Mouse (Mus musculus): ENCODE measurements around the gene Gal3st3. TPM values are rescaled to one million over a fixed set of nuclear protein-coding genes. Genes with fewer than 3 reads are reported as not detected.

Gene Gal3st3
- total RNA-seq (2023): not detected

DNA sequence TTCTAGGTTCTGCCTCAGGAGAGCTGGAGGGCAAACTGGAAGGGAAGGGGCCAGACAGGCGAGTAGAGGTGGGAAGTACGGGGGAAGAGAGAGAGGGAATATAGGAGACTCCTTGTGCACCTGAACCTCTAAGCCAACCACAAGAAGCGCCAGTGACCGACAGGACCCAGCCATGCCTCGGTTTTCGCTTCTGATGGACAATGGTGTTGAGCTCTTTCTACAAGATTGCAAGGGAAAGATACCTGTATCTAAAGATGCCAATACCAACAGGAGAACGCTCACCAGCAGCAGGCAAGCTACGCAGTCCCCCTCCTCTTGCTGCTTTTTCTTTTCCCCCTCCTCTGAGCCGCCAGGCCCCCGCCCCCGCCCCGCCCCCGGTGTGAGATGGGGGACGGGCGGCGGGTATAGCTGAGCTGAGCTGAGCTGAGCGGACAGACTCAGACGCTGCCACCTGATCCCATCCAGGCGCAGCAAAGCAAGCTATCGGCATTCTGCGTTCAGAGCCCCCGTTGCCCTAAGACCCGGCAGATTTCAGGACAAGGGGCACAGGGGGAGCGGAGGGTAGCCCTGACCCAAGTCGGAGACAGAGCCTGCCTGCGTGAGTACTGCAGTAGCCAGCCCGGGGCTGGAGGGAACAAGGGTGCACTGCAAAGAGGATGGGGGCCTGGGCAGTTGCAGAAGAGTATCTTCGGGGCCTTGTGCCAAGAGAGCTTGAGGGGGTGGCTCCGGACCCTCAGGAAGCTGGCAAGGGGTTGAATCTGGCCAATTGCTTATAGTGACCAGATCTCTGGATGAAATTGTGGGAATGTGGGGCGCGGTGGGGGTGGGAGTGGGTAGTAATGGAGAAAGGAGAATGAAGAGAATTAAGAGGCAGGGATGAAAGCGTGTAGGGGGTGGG lies at the start of gene Gal3st3:
Gene Gal3st3 (plus strand): TSS at position 429 of the 898 bp plus-strand sequence.

DNA sequence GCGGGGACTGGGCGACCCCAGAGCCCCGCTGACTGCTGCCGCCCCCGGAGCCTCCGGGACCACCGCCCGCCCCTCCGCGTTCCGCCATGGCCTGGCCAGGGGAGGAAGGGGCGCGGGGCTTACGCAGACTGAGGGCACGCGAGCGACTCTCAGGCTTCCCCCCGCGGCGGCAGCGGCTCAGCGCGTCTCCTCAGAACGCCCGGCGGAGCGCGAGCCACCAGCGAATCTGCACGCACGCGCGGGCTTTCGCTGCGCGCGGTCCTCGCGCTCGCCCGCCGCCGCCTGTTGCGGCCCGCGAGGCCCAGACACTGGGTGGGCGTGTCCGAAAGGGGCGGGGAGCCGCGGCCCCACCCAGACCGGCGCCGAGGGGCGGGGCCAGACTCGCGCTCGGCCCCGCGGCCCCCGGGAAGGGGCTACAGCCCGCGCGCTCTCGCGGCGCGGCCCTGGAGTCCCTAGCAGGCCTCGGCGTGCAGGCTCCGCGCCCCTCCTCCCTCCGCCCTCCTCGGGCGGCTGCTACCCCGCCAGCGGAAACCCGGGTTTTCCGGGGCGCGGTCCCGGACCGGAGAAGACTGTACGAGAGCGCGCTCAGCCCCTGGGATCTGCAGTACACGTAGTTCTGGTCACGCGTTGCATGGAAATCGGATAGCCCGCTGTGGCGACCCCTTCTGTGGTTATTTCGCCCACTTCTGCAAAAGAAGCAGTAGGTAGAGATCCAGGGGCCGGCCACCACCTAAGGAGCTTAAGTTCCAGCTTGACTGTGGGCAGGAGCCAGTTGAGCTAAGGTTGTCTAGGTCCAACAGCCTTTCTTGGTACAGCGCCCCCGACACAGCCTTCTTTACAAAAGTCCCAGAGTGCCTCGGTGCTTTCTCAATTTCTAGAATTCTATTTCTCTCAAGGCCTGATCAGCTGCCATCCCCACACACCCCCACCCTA lies 25.1 kb upstream of the Gal3st3 start, which contains the start of gene Pacs1:
Gene Pacs1 (minus strand): TSS at position 319 of the 933 bp plus-strand sequence.

DNA sequence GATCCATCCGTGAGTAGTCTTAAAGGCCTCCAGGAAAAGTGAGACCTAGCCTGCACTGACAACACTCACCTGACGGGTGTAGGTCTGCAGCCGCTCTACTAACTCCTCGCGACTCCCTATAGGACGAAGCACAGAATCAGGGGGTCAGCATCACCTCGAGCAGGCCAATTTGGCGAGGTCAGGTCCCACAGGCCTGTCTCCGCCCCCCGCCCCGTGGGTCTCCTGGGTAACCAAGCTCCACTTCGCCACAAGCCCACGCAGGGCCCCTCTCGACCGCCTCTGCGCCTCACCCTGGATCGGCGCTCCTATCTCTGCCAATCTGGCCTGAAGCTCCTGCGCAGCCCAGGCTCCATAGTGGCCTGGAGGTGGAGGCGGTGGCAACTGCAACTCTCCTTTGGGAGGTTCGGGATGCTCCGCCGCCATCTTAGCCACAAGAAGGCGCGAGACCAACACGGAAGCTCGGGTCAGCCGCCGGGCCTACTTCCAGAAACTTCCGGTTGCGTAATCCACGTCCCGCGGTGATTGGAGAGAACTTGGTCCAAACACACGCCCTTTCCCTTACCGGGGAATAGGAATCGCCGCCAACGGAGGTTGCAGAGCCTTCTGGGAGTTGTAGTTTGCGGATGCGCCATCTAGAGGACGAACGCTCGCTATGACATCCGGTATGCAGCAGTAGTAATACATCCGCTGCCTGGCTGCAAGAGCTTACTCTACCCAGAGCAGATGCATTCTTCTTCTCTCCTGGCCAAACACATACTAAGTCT lies 3.0 kb upstream of the Gal3st3 start, which contains the start of gene Sf3b2:
Gene Sf3b2 (minus strand): TSS at position 484 of the 764 bp plus-strand sequence.

DNA sequence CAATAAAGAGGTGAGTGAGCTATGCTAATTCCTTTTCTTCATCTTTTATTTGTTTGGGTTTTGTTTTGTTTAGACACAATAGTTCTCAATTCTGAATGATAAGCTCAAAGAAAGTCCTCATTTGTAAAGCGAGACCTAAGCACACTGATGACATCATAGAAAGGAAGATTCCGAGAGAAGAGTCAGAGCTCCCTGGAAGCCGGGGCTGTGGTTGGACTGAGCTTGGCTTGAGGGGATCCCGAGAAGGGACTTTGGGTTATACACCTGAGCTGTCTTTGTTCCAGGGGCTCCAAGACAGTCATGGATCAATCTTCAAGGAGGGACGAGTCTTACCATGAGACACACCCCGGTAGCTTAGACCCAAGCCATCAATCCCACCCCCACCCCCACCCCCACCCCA lies 37.3 kb downstream of the Gal3st3 start, which contains the start of gene Catsper1:
Gene Catsper1 (plus strand): TSS at position 301 of the 400 bp plus-strand sequence.

DNA sequence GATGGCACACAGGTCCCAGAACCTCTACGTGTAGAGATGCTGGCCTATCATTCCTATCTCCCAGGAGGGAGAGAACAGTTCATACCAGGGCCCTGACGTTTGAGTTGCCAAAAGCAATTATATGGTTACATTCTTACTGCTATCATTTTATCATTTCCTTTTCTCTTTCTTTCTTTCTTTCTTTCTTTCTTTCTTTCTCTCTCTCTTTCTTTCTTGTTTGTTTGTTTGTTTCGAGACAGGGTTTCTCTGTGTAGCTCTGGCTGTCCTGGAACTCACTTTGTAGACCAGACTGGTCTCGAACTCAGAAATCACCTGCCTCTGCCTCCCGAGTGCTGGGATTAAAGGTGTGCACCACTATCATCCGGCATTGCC lies 51.4 kb downstream of the Gal3st3 start, which contains the start of gene Cst6:
Gene Cst6 (minus strand): TSS at position 73 of the 372 bp plus-strand sequence.

Other genes with a start within 250 kb of the Gal3st3 start
- 6.4 TPM for gene Rin1, start 247.8 kb upstream of the Gal3st3 start, total RNA-seq (2023)
- 0.50 TPM for gene Cd248, start 230.3 kb upstream of the Gal3st3 start, total RNA-seq (2023)
- 0.74 TPM for gene Tmem151a, start 212.8 kb upstream of the Gal3st3 start, total RNA-seq (2023)
- 31.1 TPM for gene Yif1a, start 209.8 kb upstream of the Gal3st3 start, total RNA-seq (2023)
- gene Cnih2, start 199.8 kb upstream of the Gal3st3 start, total RNA-seq (2023): 2.3 TPM
- 103 TPM for gene Rab1b, start 191.3 kb upstream of the Gal3st3 start, total RNA-seq (2023)
- gene Klc2, start 179.8 kb upstream of the Gal3st3 start, total RNA-seq (2023): 26.6 TPM
- gene Pacs1, start 25.2 kb upstream of the Gal3st3 start, total RNA-seq (2023): 132 TPM
- 247 TPM for gene Sf3b2, start 2.9 kb upstream of the Gal3st3 start, total RNA-seq (2023)
- gene Catsper1, start 37.4 kb downstream of the Gal3st3 start, total RNA-seq (2023): not detected
- gene Cst6, start 51.2 kb downstream of the Gal3st3 start, total RNA-seq (2023): not detected
- gene Eif1ad, start 68.4 kb downstream of the Gal3st3 start, total RNA-seq (2023): 41.9 TPM
- 106 TPM for gene Banf1, start 68.8 kb downstream of the Gal3st3 start, total RNA-seq (2023)
- 200 TPM for gene Sart1, start 90.4 kb downstream of the Gal3st3 start, total RNA-seq (2023)
- 1.4 TPM for gene Tsga10ip, start 104.2 kb downstream of the Gal3st3 start, total RNA-seq (2023)
- 174 TPM for gene Drap1, start 126.6 kb downstream of the Gal3st3 start, total RNA-seq (2023)
- gene AI837181, start 126.8 kb downstream of the Gal3st3 start, total RNA-seq (2023): 61.4 TPM
- 0.71 TPM for gene Fosl1, start 149.2 kb downstream of the Gal3st3 start, total RNA-seq (2023)
- 7.5 TPM for gene Ccdc85b, start 159.6 kb downstream of the Gal3st3 start, total RNA-seq (2023)
- 76.3 TPM for gene Fibp, start 162.3 kb downstream of the Gal3st3 start, total RNA-seq (2023)
- 54.6 TPM for gene Ctsw, start 170.2 kb downstream of the Gal3st3 start, total RNA-seq (2023)
- gene Efemp2, start 175.6 kb downstream of the Gal3st3 start, total RNA-seq (2023): 1.6 TPM
- 47.9 TPM for gene Mus81, start 190.1 kb downstream of the Gal3st3 start, total RNA-seq (2023)
- gene Cfl1, start 192.1 kb downstream of the Gal3st3 start, total RNA-seq (2023): 1,409 TPM
- gene 1700020D05Rik, start 205.5 kb downstream of the Gal3st3 start, total RNA-seq (2023): 1.4 TPM
- gene Snx32, start 212.2 kb downstream of the Gal3st3 start, total RNA-seq (2023): 6.6 TPM